Comparison of ENCODE assay signal across 15 mouse cellular contexts in genomic region chr4:140605247-140605646, GRCm38 (mm10).
DNase-seq lines count a peak whose midpoint lies in the region; ATAC-seq lines count a peak whose summit lies in the region.
"Had no signal": no experiment of that assay in that cellular context is flagged by ENCODE, and none has a peak within 500 bp of the region (broad histone marks: within the 10 kb centered on the region; RNA-seq: fewer than 3 reads in every experiment).

No protein-coding gene starts in this region.

- H3K27me3 ChIP-seq in forebrain, embryonic 13.5 days = no peaks in the 10 kb centered on the region
- H3K27me3 ChIP-seq in forebrain, embryonic 12.5 days = no peaks in the 10 kb centered on the region
- H3K27me3 ChIP-seq: heart, embryonic 13.5 days; liver, embryonic 13.5 days had no signal

- H3K9me3 ChIP-seq in forebrain, embryonic 13.5 days (replicated peaks) = no peaks in the 10 kb centered on the region
- no peaks in the 10 kb centered on the region for H3K9me3 ChIP-seq in forebrain, embryonic 12.5 days
- H3K9me3 ChIP-seq: heart, embryonic 13.5 days; liver, embryonic 13.5 days had no signal

- no peak overlapping the region for H3K27ac ChIP-seq in forebrain, embryonic 13.5 days
- no peak overlapping the region for H3K27ac ChIP-seq in forebrain, embryonic 12.5 days
- H3K27ac ChIP-seq: heart, embryonic 13.5 days; kidney, postnatal 0 days; liver, embryonic 13.5 days had no signal

- H3K9ac ChIP-seq in forebrain, embryonic 13.5 days = peak overlapping the region; percentile 6; the same call in 1 of the 2 replicates
- no peak overlapping the region for H3K9ac ChIP-seq in forebrain, embryonic 12.5 days
- H3K9ac ChIP-seq: heart, embryonic 13.5 days; liver, embryonic 13.5 days had no signal

- peaks cover 14% of the 10 kb centered on the region for H3K4me1 ChIP-seq in forebrain, embryonic 13.5 days
- peaks cover 5% of the 10 kb centered on the region; the same call in 1 of the 2 replicates for H3K4me1 ChIP-seq in forebrain, embryonic 12.5 days

- H3K4me3 ChIP-seq in forebrain, embryonic 13.5 days = no peak overlapping the region
- H3K4me3 ChIP-seq in forebrain, embryonic 12.5 days (replicated peaks) = no peak overlapping the region
- H3K4me3 ChIP-seq: heart, embryonic 13.5 days; liver, embryonic 13.5 days had no signal

- no peak for ATAC-seq in forebrain, embryonic 13.5 days
- ATAC-seq in forebrain, embryonic 12.5 days (ENCODE audit: low FRiP score) = no peak

- no peak overlapping the region for H3K4me2 ChIP-seq in forebrain, embryonic 13.5 days
- H3K4me2 ChIP-seq in forebrain, embryonic 12.5 days = no peak overlapping the region
- H3K4me2 ChIP-seq: heart, embryonic 13.5 days; liver, embryonic 13.5 days had no signal

- peak; percentile 56 for DNase-seq in kidney, postnatal 10 days
- DNase-seq in kidney, postnatal 4 days = no peak
- peak; percentile 49 for DNase-seq in right cerebral cortex, postnatal 4 days
- DNase-seq in right cerebral cortex, adult 2 months (ENCODE audit: low spot score in 2 of 2) = no peak
- DNase-seq in adrenal gland, adult 2 months = no peak
- no peak for DNase-seq in thymus, postnatal 25 days
- DNase-seq: adrenal gland, postnatal 14 days; layer of hippocampus, adult 9-11 months; liver, embryonic 13.5 days; retina, postnatal 1 day; spleen, adult 18-20 months had no signal

- WGBS in forebrain, embryonic 13.5 days = 70% methylated on average over 6 of the region's 6 CpGs
- 92% methylated on average over 6 of the region's 6 CpGs for WGBS in forebrain, embryonic 12.5 days

- peaks cover 77% of the 10 kb centered on the region for H3K36me3 ChIP-seq in forebrain, embryonic 13.5 days (ENCODE audit: poor library complexity, severe bottlenecking)
- H3K36me3 ChIP-seq in forebrain, embryonic 12.5 days (replicated peaks) = peaks cover 55% of the 10 kb centered on the region
- H3K36me3 ChIP-seq: liver, embryonic 13.5 days had no signal

Comparison
In these comparisons a context has a peak if more than half of its experiments do, and no peak if none do; other contexts are left out.
1. DNase-seq: peak in kidney, postnatal 10 days (single experiment) and right cerebral cortex, postnatal 4 days (single experiment); none in kidney, postnatal 4 days (0 of 2), right cerebral cortex, adult 2 months (0 of 2), adrenal gland, adult 2 months (single experiment) and thymus, postnatal 25 days (single experiment).